Comparison of ENCODE assay signal across 20 mouse cellular contexts in genomic region chr10:52545566-52545965, GRCm38 (mm10).
"Had no signal": no experiment of that assay in that cellular context is flagged by ENCODE, and none has a peak within 500 bp of the region (broad histone marks: within the 10 kb centered on the region; RNA-seq: fewer than 3 reads in every experiment).

No protein-coding gene starts in this region.

- H3K27me3 ChIP-seq: megakaryocyte, embryonic 14.5 days; midbrain, embryonic 12.5 days; neural tube, embryonic 13.5 days; neural tube, embryonic 15.5 days had no signal

- ATAC-seq: midbrain, embryonic 16.5 days had no signal

- H3K36me3 ChIP-seq: midbrain, embryonic 12.5 days; neural tube, embryonic 13.5 days; neural tube, embryonic 15.5 days had no signal

- H3K27ac ChIP-seq: macrophage; midbrain, embryonic 12.5 days; neural tube, embryonic 13.5 days; neural tube, embryonic 15.5 days had no signal

- H3K9ac ChIP-seq: lung, embryonic 14.5 days; midbrain, embryonic 12.5 days; neural tube, embryonic 13.5 days; neural tube, embryonic 15.5 days had no signal

- H3K4me1 ChIP-seq: megakaryocyte, embryonic 14.5 days; midbrain, embryonic 12.5 days; neural tube, embryonic 13.5 days; neural tube, embryonic 15.5 days had no signal

- H3K4me3 ChIP-seq: megakaryocyte, embryonic 14.5 days; midbrain, embryonic 12.5 days; myocyte; neural tube, embryonic 13.5 days; neural tube, embryonic 15.5 days had no signal

- H3K9me3 ChIP-seq: midbrain, embryonic 12.5 days; neural tube, embryonic 15.5 days had no signal

- H3K4me2 ChIP-seq: lung, embryonic 14.5 days; midbrain, embryonic 12.5 days; neural tube, embryonic 13.5 days; neural tube, embryonic 15.5 days had no signal

- DNase-seq: lung, adult 18-20 months; lung, embryonic 14.5 days; lung, postnatal 10 days; lung, postnatal 36 days; midbrain, embryonic 14.5 days; retina, postnatal 1 day; right cerebral cortex, adult 18-20 months; right cerebral cortex, postnatal 25 days; right cerebral cortex, postnatal 4 days; spleen, adult 18-20 months; thymus, adult 2 months; thymus, postnatal 25 days; thymus, postnatal 4 days had no signal
